22 mouse cellular contexts compared by ENCODE assay signal in genomic region chr3:7973287-7973686, GRCm38 (mm10).
DNase-seq lines count a peak whose midpoint lies in the region; ATAC-seq and TF ChIP-seq lines count a peak whose summit lies in the region.
"Had no signal": no experiment of that assay in that cellular context is flagged by ENCODE, and none has a peak within 500 bp of the region (broad histone marks: within the 10 kb centered on the region; RNA-seq: fewer than 3 reads in every experiment).

No protein-coding gene starts in this region.

- no peak for TF ChIP-seq CTCF in midbrain, postnatal 0 days (IDR thresholded peaks at IDR 0.05)

- no peak overlapping the region for H3K4me2 ChIP-seq in midbrain, postnatal 0 days (ENCODE audit: low read depth, low read length, poor library complexity, severe bottlenecking)
- H3K4me2 ChIP-seq: heart, embryonic 13.5 days; midbrain, embryonic 12.5 days had no signal

- H3K27me3 ChIP-seq in midbrain, postnatal 0 days (ENCODE audit: insufficient read depth, low read length): no peaks in the 10 kb centered on the region
- no peaks in the 10 kb centered on the region for H3K27me3 ChIP-seq in midbrain, embryonic 10.5 days (ENCODE audit: low read depth, poor library complexity, severe bottlenecking)
- H3K27me3 ChIP-seq: heart, embryonic 13.5 days; midbrain, embryonic 12.5 days had no signal

- peak; percentile 4 for DNase-seq in adrenal gland, postnatal 14 days
- DNase-seq in adrenal gland, postnatal 4 days (ENCODE audit: low spot score in 2 of 2): no peak
- DNase-seq in midbrain, postnatal 0 days (ENCODE audit: low spot score): peak; percentile 19
- DNase-seq in midbrain, embryonic 10.5 days (ENCODE audit: low spot score): no peak
- peak; percentile 62 for DNase-seq in MN1 (ENCODE audit: low spot score)
- no peak for DNase-seq in gastrocnemius, postnatal 25 days
- no peak for DNase-seq in ovary, postnatal 14 days (ENCODE audit: low spot score)
- DNase-seq: cerebellum, adult 9-10 months; forebrain, postnatal 0 days; gastrocnemius, postnatal 36 days; heart, adult 2 months; heart, postnatal 14 days; kidney, adult 9 months; kidney, postnatal 14 days; right cerebral cortex, postnatal 14 days had no signal

- no peaks in the 10 kb centered on the region for H3K9me3 ChIP-seq in midbrain, postnatal 0 days (ENCODE audit: low read length)
- no peaks in the 10 kb centered on the region for H3K9me3 ChIP-seq in midbrain, embryonic 10.5 days (replicated peaks)
- H3K9me3 ChIP-seq: heart, embryonic 13.5 days; midbrain, embryonic 12.5 days had no signal

- WGBS in midbrain, postnatal 0 days: 63% methylated on average over 3 of the region's 3 CpGs
- 84% methylated on average over 3 of the region's 3 CpGs for WGBS in midbrain, embryonic 10.5 days

- no peak for ATAC-seq in midbrain, postnatal 0 days (ENCODE audit: low FRiP score)
- ATAC-seq: forebrain, postnatal 0 days; hindbrain, embryonic 16.5 days; intestine, embryonic 16.5 days; lung, postnatal 0 days had no signal

- H3K4me3 ChIP-seq in midbrain, postnatal 0 days (ENCODE audit: low read depth, low read length): no peak overlapping the region
- H3K4me3 ChIP-seq in midbrain, embryonic 10.5 days: no peak overlapping the region
- H3K4me3 ChIP-seq: heart, adult 2 months; heart, embryonic 13.5 days; midbrain, embryonic 12.5 days had no signal

- no peaks in the 10 kb centered on the region for H3K36me3 ChIP-seq in midbrain, postnatal 0 days (ENCODE audit: insufficient read depth, low read length)
- H3K36me3 ChIP-seq in midbrain, embryonic 10.5 days: no peaks in the 10 kb centered on the region
- H3K36me3 ChIP-seq: heart, embryonic 13.5 days; midbrain, embryonic 12.5 days had no signal

- H3K27ac ChIP-seq in midbrain, postnatal 0 days (ENCODE audit: low read depth, low read length): no peak overlapping the region
- no peak overlapping the region for H3K27ac ChIP-seq in midbrain, embryonic 10.5 days (replicated peaks)
- H3K27ac ChIP-seq: heart, adult 2 months; heart, embryonic 13.5 days; macrophage; midbrain, embryonic 12.5 days; stomach, postnatal 0 days had no signal

- no peak overlapping the region for H3K9ac ChIP-seq in midbrain, postnatal 0 days (replicated peaks; ENCODE audit: low read length, poor library complexity, severe bottlenecking)
- H3K9ac ChIP-seq: forebrain, postnatal 0 days; heart, embryonic 13.5 days; midbrain, embryonic 12.5 days had no signal

- H3K4me1 ChIP-seq in midbrain, postnatal 0 days (ENCODE audit: insufficient read depth, low read length): no peaks in the 10 kb centered on the region
- no peaks in the 10 kb centered on the region for H3K4me1 ChIP-seq in midbrain, embryonic 10.5 days
- H3K4me1 ChIP-seq: heart, embryonic 13.5 days; midbrain, embryonic 12.5 days had no signal

Comparison
In these comparisons a context has a peak if more than half of its experiments do, and no peak if none do; other contexts are left out.
1. DNase-seq: peak in adrenal gland, postnatal 14 days (single experiment), midbrain, postnatal 0 days (single experiment) and MN1 (single experiment); none in adrenal gland, postnatal 4 days (0 of 2), midbrain, embryonic 10.5 days (single experiment), gastrocnemius, postnatal 25 days (single experiment) and ovary, postnatal 14 days (single experiment).